Mouse (Mus musculus) erythroblast, embryonic 14.5 days (primary cell): Measurements from ENCODE around the gene Nup93.

ENCODE experiments used
- GATA1 ChIP-seq: IDR thresholded peaks from 2 replicates; pipeline ENCODE4 v1.6.1; 2012; ENCODE audit warnings: low read length, inconsistent platforms, mixed read lengths
- TAL1 ChIP-seq: IDR thresholded peaks from 3 replicates; pipeline ENCODE4 v1.6.1; 2012; ENCODE audit warnings: low read length, inconsistent platforms, mixed read lengths

DNA sequence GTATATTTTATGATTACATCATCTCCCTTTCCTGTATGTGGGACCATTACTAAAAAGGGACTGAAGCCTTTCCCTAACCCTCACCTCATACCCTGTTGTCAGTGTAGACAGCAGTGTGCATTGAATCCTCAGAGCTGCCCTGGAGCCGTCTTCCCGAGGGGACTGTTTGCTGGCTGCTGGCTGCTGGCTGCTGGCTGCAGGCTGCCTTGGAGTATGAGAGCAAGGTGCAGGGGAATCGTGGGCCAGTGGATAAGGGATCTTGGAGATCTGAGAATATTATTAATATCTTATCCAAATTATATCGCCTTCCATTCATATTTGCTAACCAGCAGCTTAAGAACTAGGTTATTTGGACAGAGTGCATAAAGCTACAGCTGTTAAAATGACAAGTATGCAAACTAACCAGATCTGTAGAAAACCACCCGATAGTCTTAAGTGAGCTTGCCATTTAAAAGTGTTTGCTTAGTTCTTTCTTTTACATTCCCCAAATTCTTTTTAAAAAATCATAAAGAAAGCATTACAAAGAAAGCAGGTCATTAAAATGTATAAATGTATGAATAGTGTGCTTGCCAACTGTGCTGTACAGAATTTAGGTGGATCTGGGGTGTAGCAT is 65.7 kb downstream of the Nup93 start:
- TF ChIP-seq GATA1, result no peak
- no peak for TF ChIP-seq TAL1
